11 mouse cellular contexts compared by ENCODE assay signal in the genomic region with DNA sequence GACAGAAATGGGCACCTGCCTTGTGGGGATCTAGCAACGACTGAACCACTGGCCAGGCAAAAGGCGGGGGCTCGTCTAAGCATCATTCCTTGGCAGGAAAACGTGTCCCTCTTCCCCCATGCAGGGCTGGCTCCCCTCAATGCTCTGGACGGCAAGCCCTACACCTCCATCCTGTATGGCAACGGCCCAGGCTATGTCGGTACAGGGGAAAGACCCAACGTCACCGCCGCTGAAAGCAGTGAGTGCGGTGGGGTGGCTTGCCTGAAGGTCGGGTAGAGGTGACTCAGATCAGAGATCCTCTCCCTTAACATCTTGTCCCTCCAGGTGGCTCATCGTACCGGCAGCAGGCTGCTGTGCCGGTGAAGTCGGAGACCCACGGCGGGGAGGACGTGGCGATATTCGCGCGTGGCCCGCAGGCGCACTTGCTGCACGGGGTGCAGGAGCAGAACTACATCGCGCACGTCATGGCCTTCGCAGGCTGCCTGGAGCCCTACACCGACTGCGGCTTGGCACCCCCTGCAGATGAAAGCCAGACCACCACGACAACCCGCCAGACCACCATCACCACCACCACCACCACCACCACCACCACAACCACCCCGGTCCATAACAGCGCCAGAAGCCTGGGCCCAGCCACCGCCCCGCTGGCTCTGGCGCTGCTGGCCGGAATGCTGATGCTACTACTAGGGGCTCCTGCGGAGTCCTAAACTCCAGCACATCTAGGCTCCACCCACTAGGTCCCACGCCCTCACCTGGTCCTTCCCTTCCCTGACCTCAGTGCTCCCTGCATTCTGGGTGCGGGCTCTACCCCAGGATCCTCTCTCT. TPM values are rescaled to one million over a fixed set of nuclear protein-coding genes. Genes with fewer than 3 reads are reported as not detected.
DNase-seq lines count a peak whose midpoint lies in the region; ATAC-seq lines count a peak whose summit lies in the region.
"Had no signal": no experiment of that assay in that cellular context is flagged by ENCODE, and none has a peak within 500 bp of the region (broad histone marks: within the 10 kb centered on the region; RNA-seq: fewer than 3 reads in every experiment).

No protein-coding gene starts in this region.

- 12% methylated on average over 39 of the region's 43 CpGs for WGBS in intestine, embryonic 16.5 days
- WGBS in midbrain, embryonic 11.5 days, result 5% methylated on average over 43 of the region's 43 CpGs

- H3K27ac ChIP-seq in intestine, embryonic 16.5 days (ENCODE audit: low read length), result no peak overlapping the region
- no peak overlapping the region for H3K27ac ChIP-seq in midbrain, embryonic 11.5 days (ENCODE audit: low read depth, low read length)

- ATAC-seq in CD4-positive, CD25-positive, alpha-beta regulatory T cell, adult 4 months, result no peak
- ATAC-seq in intestine, embryonic 16.5 days, result 0 out of 2 replicates have a peak, but pooled peaks have one; percentile 11
- 0 out of 2 replicates have a peak, but pooled peaks have one; percentile 11 for ATAC-seq in midbrain, embryonic 11.5 days (ENCODE audit: low FRiP score)
- ATAC-seq in monocyte, adult 5-6 weeks (replicated peaks; ENCODE audit: insufficient number of reproducible peaks, low FRiP score, low TSS enrichment, poor library complexity, severe bottlenecking), result no peak
- ATAC-seq in erythroblast, adult 5-6 weeks (replicated peaks; ENCODE audit: low FRiP score, poor library complexity, severe bottlenecking), result no peak

- peaks cover 6% of the 10 kb centered on the region; the same call in 1 of the 2 replicates for H3K4me1 ChIP-seq in intestine, embryonic 16.5 days (ENCODE audit: control insufficient read depth, insufficient read depth, low read length)
- H3K4me1 ChIP-seq in midbrain, embryonic 11.5 days (ENCODE audit: control insufficient read depth, insufficient read depth, low read length), result no peaks in the 10 kb centered on the region

- no peaks in the 10 kb centered on the region for H3K9me3 ChIP-seq in intestine, embryonic 16.5 days (ENCODE audit: control insufficient read depth, low read length)
- H3K9me3 ChIP-seq in midbrain, embryonic 11.5 days (ENCODE audit: control insufficient read depth, low read length), result no peaks in the 10 kb centered on the region

- H3K4me3 ChIP-seq in intestine, embryonic 16.5 days (ENCODE audit: low read length), result no peak overlapping the region; the same call in 1 of the 2 replicates
- no peak overlapping the region for H3K4me3 ChIP-seq in midbrain, embryonic 11.5 days (ENCODE audit: low read depth, low read length)

- H3K9ac ChIP-seq in intestine, embryonic 16.5 days (ENCODE audit: low read depth, low read length), result no peak overlapping the region
- H3K9ac ChIP-seq in midbrain, embryonic 11.5 days (ENCODE audit: low read length), result no peak overlapping the region

- H3K4me2 ChIP-seq in intestine, embryonic 16.5 days (ENCODE audit: low read depth, low read length), result peak overlapping the region; percentile 19; the same call in 1 of the 2 replicates
- peak overlapping the region; percentile 31; the same call in 1 of the 2 replicates for H3K4me2 ChIP-seq in midbrain, embryonic 11.5 days

- H3K27me3 ChIP-seq in intestine, embryonic 16.5 days (replicated peaks; ENCODE audit: control insufficient read depth, insufficient read depth, low read length), result peaks cover 23% of the 10 kb centered on the region
- peaks cover 19% of the 10 kb centered on the region for H3K27me3 ChIP-seq in midbrain, embryonic 11.5 days (ENCODE audit: control insufficient read depth, insufficient read depth, low read length)

- no peaks in the 10 kb centered on the region for H3K36me3 ChIP-seq in intestine, embryonic 16.5 days (ENCODE audit: control insufficient read depth, insufficient read depth, low read length)
- no peaks in the 10 kb centered on the region for H3K36me3 ChIP-seq in midbrain, embryonic 11.5 days (ENCODE audit: control insufficient read depth, insufficient read depth, low read length)

- peak; percentile 3 for DNase-seq in CD4-positive, CD25-positive, alpha-beta regulatory T cell, adult 2 months (ENCODE audit: low read depth, low spot score)
- DNase-seq in lung, postnatal 10 days, result peak; percentile 11
- no peak for DNase-seq in lung, postnatal 4 days
- no peak for DNase-seq in midbrain, embryonic 11.5 days (ENCODE audit: low spot score, missing footprints)

RNA-seq across cellular contexts. Expression of gene Akp3, which starts 2.6 kb away (rescaled TPM):
- polyA plus RNA-seq in CD4-positive, CD25-positive, alpha-beta regulatory T cell, adult 4 months (2017; shearing (Covaris generic)), result not detected
- 0.10 TPM in 1 of 2 replicates, not detected in the other for polyA plus RNA-seq in intestine, embryonic 16.5 days (2015; fragmentation: Nextera tagmentation; extraction: Ambion mirVana)
- polyA plus RNA-seq in midbrain, embryonic 11.5 days (2014; fragmentation: Nextera tagmentation; extraction: Ambion mirVana), result not detected in 2 replicates
- total RNA-seq in monocyte, adult 5-6 weeks (2017), result not detected in 3 replicates
- not detected in 2 replicates for total RNA-seq in erythroblast, adult 5-6 weeks (2015; ENCODE audit: low replicate concordance)
- not detected in 2 replicates for total RNA-seq in erythroblast, adult 5-6 weeks (2017; ENCODE audit: low replicate concordance)
- polyA plus RNA-seq: spleen, adult 2 months had no signal

RNA-seq across cellular contexts. Expression of gene Alpi, which starts 26.0 kb away (rescaled TPM):
- polyA plus RNA-seq in CD4-positive, CD25-positive, alpha-beta regulatory T cell, adult 4 months (2017; shearing (Covaris generic)), result not detected
- polyA plus RNA-seq in intestine, embryonic 16.5 days (2015; fragmentation: Nextera tagmentation; extraction: Ambion mirVana), result 256 and 345 TPM in 2 replicates
- not detected in 2 replicates for polyA plus RNA-seq in midbrain, embryonic 11.5 days (2014; fragmentation: Nextera tagmentation; extraction: Ambion mirVana)
- not detected in 3 replicates for total RNA-seq in monocyte, adult 5-6 weeks (2017)
- not detected in 2 replicates for total RNA-seq in erythroblast, adult 5-6 weeks (2015; ENCODE audit: low replicate concordance)
- total RNA-seq in erythroblast, adult 5-6 weeks (2017; ENCODE audit: low replicate concordance), result not detected in 2 replicates
- polyA plus RNA-seq: brain, embryonic 14.5 days; spleen, adult 2 months had no signal

RNA-seq across cellular contexts. Expression of gene Ecel1, which starts 28.9 kb away (rescaled TPM):
- polyA plus RNA-seq in CD4-positive, CD25-positive, alpha-beta regulatory T cell, adult 4 months (2017; shearing (Covaris generic)), result under 1 TPM; 0.51 to 0.54 TPM
- 0.95 and 1.1 TPM in 2 replicates for polyA plus RNA-seq in intestine, embryonic 16.5 days (2015; fragmentation: Nextera tagmentation; extraction: Ambion mirVana)
- polyA plus RNA-seq in midbrain, embryonic 11.5 days (2014; fragmentation: Nextera tagmentation; extraction: Ambion mirVana), result 2.7 and 3.1 TPM in 2 replicates
- not detected in 3 replicates for total RNA-seq in monocyte, adult 5-6 weeks (2017)
- not detected in 2 replicates for total RNA-seq in erythroblast, adult 5-6 weeks (2015; ENCODE audit: low replicate concordance)
- total RNA-seq in erythroblast, adult 5-6 weeks (2017; ENCODE audit: low replicate concordance), result not detected in 2 replicates

RNA-seq across cellular contexts. Expression of gene Alppl2, which starts 37.7 kb away (rescaled TPM):
- polyA plus RNA-seq in CD4-positive, CD25-positive, alpha-beta regulatory T cell, adult 4 months (2017; shearing (Covaris generic)), result not detected
- polyA plus RNA-seq in intestine, embryonic 16.5 days (2015; fragmentation: Nextera tagmentation; extraction: Ambion mirVana), result not detected in 2 replicates
- not detected in 2 replicates for polyA plus RNA-seq in midbrain, embryonic 11.5 days (2014; fragmentation: Nextera tagmentation; extraction: Ambion mirVana)
- total RNA-seq in monocyte, adult 5-6 weeks (2017), result not detected in 3 replicates
- not detected in 2 replicates for total RNA-seq in erythroblast, adult 5-6 weeks (2015; ENCODE audit: low replicate concordance)
- total RNA-seq in erythroblast, adult 5-6 weeks (2017; ENCODE audit: low replicate concordance), result not detected in 2 replicates
- polyA plus RNA-seq: brain, embryonic 14.5 days; spleen, adult 2 months had no signal

RNA-seq across cellular contexts. Expression of gene Prss56, which starts 55.7 kb away (rescaled TPM):
- not detected for polyA plus RNA-seq in CD4-positive, CD25-positive, alpha-beta regulatory T cell, adult 4 months (2017; shearing (Covaris generic))
- polyA plus RNA-seq in intestine, embryonic 16.5 days (2015; fragmentation: Nextera tagmentation; extraction: Ambion mirVana), result not detected in 2 replicates
- not detected in 2 replicates for polyA plus RNA-seq in midbrain, embryonic 11.5 days (2014; fragmentation: Nextera tagmentation; extraction: Ambion mirVana)
- not detected in 3 replicates for total RNA-seq in monocyte, adult 5-6 weeks (2017)
- total RNA-seq in erythroblast, adult 5-6 weeks (2015; ENCODE audit: low replicate concordance), result not detected in 2 replicates
- total RNA-seq in erythroblast, adult 5-6 weeks (2017; ENCODE audit: low replicate concordance), result not detected in 2 replicates
- polyA plus RNA-seq: large intestine, adult 2 months; spleen, adult 2 months had no signal

Comparison
In these comparisons a context has a peak if more than half of its experiments do, and no peak if none do; other contexts are left out.
1. DNase-seq: peak in CD4-positive, CD25-positive, alpha-beta regulatory T cell, adult 2 months (single experiment) and lung, postnatal 10 days (single experiment); none in lung, postnatal 4 days (0 of 2) and midbrain, embryonic 11.5 days (single experiment).
2. ATAC-seq: peak in intestine, embryonic 16.5 days (single experiment) and midbrain, embryonic 11.5 days (single experiment); none in CD4-positive, CD25-positive, alpha-beta regulatory T cell, adult 4 months (single experiment), monocyte, adult 5-6 weeks (single experiment) and erythroblast, adult 5-6 weeks (single experiment).
3. RNA of gene Alpi, which starts 26.0 kb away (polyA plus RNA-seq): 256 to 345 TPM in intestine, embryonic 16.5 days; not detected in CD4-positive, CD25-positive, alpha-beta regulatory T cell, adult 4 months and not detected in midbrain, embryonic 11.5 days; every median in the first group is over 100 times any median in the second.